11 mouse cellular contexts compared by ENCODE assay signal in the genomic region with DNA sequence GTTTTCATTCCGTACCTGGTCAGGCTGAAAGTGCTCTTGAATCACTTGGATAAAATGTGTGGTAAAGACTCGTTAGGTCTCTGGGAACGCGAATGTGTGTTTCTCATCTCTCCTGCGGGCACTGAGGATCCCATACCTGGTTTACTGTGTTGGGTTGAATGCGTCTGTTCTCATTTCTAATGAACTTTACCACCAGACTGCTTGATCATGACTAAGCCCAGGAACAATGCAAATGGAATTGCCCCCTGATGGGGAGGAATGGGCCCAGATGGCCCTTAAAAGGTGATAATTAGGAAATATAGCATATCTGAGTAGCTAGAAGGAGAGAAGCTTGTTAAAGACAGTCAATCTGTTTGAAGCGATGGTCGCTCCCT.
DNase-seq lines count a peak whose midpoint lies in the region; ATAC-seq lines count a peak whose summit lies in the region.
"Had no signal": no experiment of that assay in that cellular context is flagged by ENCODE, and none has a peak within 500 bp of the region (broad histone marks: within the 10 kb centered on the region; RNA-seq: fewer than 3 reads in every experiment).

No protein-coding gene starts in this region.

- no peak overlapping the region for H3K27ac ChIP-seq in embryonic facial prominence, embryonic 12.5 days
- H3K27ac ChIP-seq in hindbrain, embryonic 15.5 days (replicated peaks), result no peak overlapping the region
- no peak overlapping the region for H3K27ac ChIP-seq in neural tube, embryonic 11.5 days (ENCODE audit: low read depth, low read length)
- H3K27ac ChIP-seq: limb, embryonic 15.5 days; macrophage; stomach, embryonic 15.5 days had no signal

- no peak overlapping the region for H3K9ac ChIP-seq in embryonic facial prominence, embryonic 12.5 days
- no peak overlapping the region for H3K9ac ChIP-seq in hindbrain, embryonic 15.5 days
- no peak overlapping the region for H3K9ac ChIP-seq in neural tube, embryonic 11.5 days (ENCODE audit: low read length)
- H3K9ac ChIP-seq: limb, embryonic 15.5 days; stomach, embryonic 15.5 days had no signal

- no peaks in the 10 kb centered on the region for H3K9me3 ChIP-seq in embryonic facial prominence, embryonic 12.5 days
- no peaks in the 10 kb centered on the region for H3K9me3 ChIP-seq in hindbrain, embryonic 15.5 days
- no peaks in the 10 kb centered on the region for H3K9me3 ChIP-seq in neural tube, embryonic 11.5 days (ENCODE audit: control insufficient read depth, low read length)
- H3K9me3 ChIP-seq: limb, embryonic 15.5 days; stomach, embryonic 15.5 days had no signal

- H3K4me3 ChIP-seq in embryonic facial prominence, embryonic 12.5 days, result no peak overlapping the region
- H3K4me3 ChIP-seq in hindbrain, embryonic 15.5 days, result no peak overlapping the region
- no peak overlapping the region for H3K4me3 ChIP-seq in neural tube, embryonic 11.5 days (ENCODE audit: low read depth, low read length)
- H3K4me3 ChIP-seq: limb, embryonic 15.5 days; stomach, embryonic 15.5 days had no signal

- peak; percentile 38 for DNase-seq in cerebellum, adult 11-12 months
- DNase-seq in cerebellum, postnatal 4 days (ENCODE audit: low spot score in 2 of 2), result no peak
- no peak for DNase-seq in neural tube, embryonic 11.5 days (ENCODE audit: low spot score)
- DNase-seq in kidney, postnatal 14 days, result no peak
- DNase-seq in urinary bladder, adult 2 months (ENCODE audit: low spot score), result no peak
- no peak for DNase-seq in c-Kit-positive CD71-positive TER-119-positive erythroid progenitor cells, embryonic 14.5 days (ENCODE audit: low spot score)

- H3K4me1 ChIP-seq in embryonic facial prominence, embryonic 12.5 days, result no peaks in the 10 kb centered on the region
- H3K4me1 ChIP-seq in hindbrain, embryonic 15.5 days (replicated peaks), result peaks cover 11% of the 10 kb centered on the region; the same call in 1 of the 2 replicates
- peaks cover 8% of the 10 kb centered on the region for H3K4me1 ChIP-seq in neural tube, embryonic 11.5 days (ENCODE audit: control insufficient read depth, insufficient read depth, low read length)

- H3K4me2 ChIP-seq in embryonic facial prominence, embryonic 12.5 days (replicated peaks), result 0 out of 2 replicates have a peak overlapping the region, but pooled peaks have one; percentile 23
- peak overlapping the region; percentile 37 for H3K4me2 ChIP-seq in hindbrain, embryonic 15.5 days
- H3K4me2 ChIP-seq in neural tube, embryonic 11.5 days (ENCODE audit: low read depth), result peak overlapping the region; percentile 6
- H3K4me2 ChIP-seq: stomach, embryonic 15.5 days had no signal

- H3K27me3 ChIP-seq in embryonic facial prominence, embryonic 12.5 days, result peaks cover 35% of the 10 kb centered on the region
- H3K27me3 ChIP-seq in hindbrain, embryonic 15.5 days, result peaks cover 33% of the 10 kb centered on the region
- H3K27me3 ChIP-seq in neural tube, embryonic 11.5 days (ENCODE audit: control insufficient read depth, insufficient read depth, low read length), result peaks cover 19% of the 10 kb centered on the region

- ATAC-seq in embryonic facial prominence, embryonic 12.5 days (ENCODE audit: insufficient number of reproducible peaks, insufficient read depth, low FRiP score, low TSS enrichment), result no peak
- ATAC-seq in hindbrain, embryonic 15.5 days (ENCODE audit: low FRiP score, low read depth), result 0 out of 2 replicates have a peak, but pooled peaks have one; percentile 23
- ATAC-seq in neural tube, embryonic 11.5 days (ENCODE audit: insufficient read depth, low FRiP score, low TSS enrichment), result no peak

- no peaks in the 10 kb centered on the region for H3K36me3 ChIP-seq in embryonic facial prominence, embryonic 12.5 days
- H3K36me3 ChIP-seq in hindbrain, embryonic 15.5 days, result no peaks in the 10 kb centered on the region
- no peaks in the 10 kb centered on the region for H3K36me3 ChIP-seq in neural tube, embryonic 11.5 days (ENCODE audit: control insufficient read depth, insufficient read depth, low read length)
- H3K36me3 ChIP-seq: limb, embryonic 15.5 days; stomach, embryonic 15.5 days had no signal

- 18% methylated on average over 8 of the region's 8 CpGs for WGBS in embryonic facial prominence, embryonic 12.5 days
- 13% methylated on average over 8 of the region's 8 CpGs for WGBS in hindbrain, embryonic 15.5 days
- WGBS in neural tube, embryonic 11.5 days, result 9% methylated on average over 8 of the region's 8 CpGs
